Mouse (Mus musculus): ENCODE results near the gene Faim2.

- no peak for TF ChIP-seq CTCF (IDR thresholded peaks at IDR 0.05; ENCODE audit: borderline replicate concordance, control insufficient read depth, extremely low read depth, insufficient read depth, low read length, poor library complexity)
- TF ChIP-seq POLR2A (IDR thresholded peaks at IDR 0.05; ENCODE audit: control insufficient read depth, extremely low read depth, insufficient read depth, low read length, poor library complexity) = no peak
These were observed 72.5 kb downstream of the Faim2 start for GRCm38 (mm10) chr15:99455415-99455814.

Data from thymus, adult 2 months (tissue).